Mouse (Mus musculus) heart, embryonic 14.5 days (tissue): ENCODE measurements at regions not wholly inside any gene's neighbourhood (a gene's known extent, or its start where the extent isn't known, plus 50 kb on each side); places are given as distances from the start of the nearest gene placed in this dataset.
A peak's percentile ranks its signal among the peaks of the same experiment; 100 is the strongest.

Experiments
- ATAC-seq: fragments of 200-750 bp; cut with Nextera tagmentation; 2 replicates; pipeline ENCODE4 v1.8.0; 2017; ENCODE audit warnings: low read depth, moderate TSS enrichment; ENCODE audit not compliant: insufficient number of reproducible peaks, insufficient read depth, low FRiP score
- H3K27ac ChIP-seq, 2 experiments: fragments of 200-500 bp in 1 of 2; fragments of 300-500 bp in 1 of 2; sonication (generic) in 1 of 2; replicated peaks in 1 of 2; 2 replicates each; pipeline ENCODE4 v1.5.1; 2012 to 2014; ENCODE audit warnings: low read depth in 2 of 2, low read length in 2 of 2, control low read depth in 1 of 2, mild to moderate bottlenecking in 1 of 2, mixed read lengths in 1 of 2; ENCODE audit not compliant: control insufficient read depth in 1 of 2, insufficient read depth in 1 of 2
- H3K27me3 ChIP-seq: fragments of 300-500 bp; sonication (generic); 2 replicates; pipeline ENCODE4 v1.6.1; 2014; ENCODE audit warnings: mild to moderate bottlenecking, low read length, control low read depth; ENCODE audit not compliant: control insufficient read depth, insufficient read depth
- H3K36me3 ChIP-seq: fragments of 300-500 bp; sonication (generic); 2 replicates; pipeline ENCODE4 v1.6.1; 2014; ENCODE audit warnings: mild to moderate bottlenecking, control low read depth, low read length, mixed read lengths; ENCODE audit not compliant: control insufficient read depth, insufficient read depth
- H3K4me1 ChIP-seq, 2 experiments: fragments of 200-500 bp in 1 of 2; fragments of 300-500 bp in 1 of 2; sonication (generic) in 1 of 2; 2 replicates each; pipeline ENCODE4 v1.6.1; 2012 to 2014; ENCODE audit warnings: low read length in 2 of 2, control low read depth in 1 of 2, mixed read lengths in 1 of 2; ENCODE audit not compliant: control insufficient read depth in 2 of 2, insufficient read depth in 2 of 2
- H3K4me2 ChIP-seq: fragments of 300-500 bp; sonication (generic); 2 replicates; pipeline ENCODE4 v1.6.1; 2014; ENCODE audit warnings: mild to moderate bottlenecking, low read length
- H3K4me3 ChIP-seq, 2 experiments: fragments of 200-500 bp in 1 of 2; fragments of 300-500 bp in 1 of 2; sonication (generic) in 1 of 2; 2 replicates each; pipeline ENCODE4 v1.5.1; 2012 to 2014; ENCODE audit warnings: low read length in 2 of 2, mild to moderate bottlenecking in 2 of 2, control low read depth in 1 of 2, low read depth in 1 of 2, moderate library complexity in 1 of 2; ENCODE audit not compliant: control insufficient read depth in 1 of 2, insufficient read depth in 1 of 2
- H3K9ac ChIP-seq: fragments of 300-500 bp; sonication (generic); 2 replicates; pipeline ENCODE4 v1.6.1; 2014; ENCODE audit warnings: mild to moderate bottlenecking, low read length
- H3K9me3 ChIP-seq: fragments of 300-500 bp; sonication (generic); 2 replicates; pipeline ENCODE4 v1.6.1; 2016; ENCODE audit warnings: low read length, control low read depth; ENCODE audit not compliant: control insufficient read depth
- WGBS: fragments of 180-500 bp; shearing (Covaris S2); extraction: QIAGEN DNeasy Blood & Tissue Kit; methylation state at CpG from one replicate; pipeline ENCODE4 v1.1.7; 2014; 5-methylcytosine and 5-hydroxymethylcytosine counted together

DNA sequence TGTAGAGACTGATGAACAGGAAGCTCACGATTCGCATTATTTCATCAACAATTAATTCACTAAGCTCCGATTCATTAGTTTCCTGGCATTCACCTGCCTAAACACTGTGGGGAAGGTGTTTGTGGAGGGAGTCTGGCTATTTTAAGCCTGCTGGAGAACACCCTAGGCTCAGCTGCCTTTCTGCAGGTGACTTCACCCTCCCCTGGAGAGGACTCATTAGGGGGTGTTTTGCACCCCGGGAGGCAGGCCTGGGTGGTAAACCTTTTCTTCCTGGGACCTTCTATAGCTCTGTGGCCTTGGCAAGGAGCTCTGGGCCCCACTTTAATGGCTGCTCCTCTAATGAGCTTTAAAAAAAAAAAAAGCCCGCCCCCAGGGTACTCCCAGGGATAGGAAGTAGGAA, 55.4 kb upstream of the Bnc1 start:
- H3K9ac ChIP-seq = no peak overlapping the region
- no peak overlapping the region for H3K27ac ChIP-seq
- H3K4me2 ChIP-seq = no peak overlapping the region
- 76% methylated on average over 5 of the region's 5 CpGs for WGBS
- H3K9me3 ChIP-seq = no peaks in the 10 kb centered on the region
- no peaks in the 10 kb centered on the region for H3K4me1 ChIP-seq
- no peak overlapping the region for H3K4me3 ChIP-seq
- H3K27me3 ChIP-seq = no peaks in the 10 kb centered on the region
- no peaks in the 10 kb centered on the region for H3K36me3 ChIP-seq
- no peak for ATAC-seq

DNA sequence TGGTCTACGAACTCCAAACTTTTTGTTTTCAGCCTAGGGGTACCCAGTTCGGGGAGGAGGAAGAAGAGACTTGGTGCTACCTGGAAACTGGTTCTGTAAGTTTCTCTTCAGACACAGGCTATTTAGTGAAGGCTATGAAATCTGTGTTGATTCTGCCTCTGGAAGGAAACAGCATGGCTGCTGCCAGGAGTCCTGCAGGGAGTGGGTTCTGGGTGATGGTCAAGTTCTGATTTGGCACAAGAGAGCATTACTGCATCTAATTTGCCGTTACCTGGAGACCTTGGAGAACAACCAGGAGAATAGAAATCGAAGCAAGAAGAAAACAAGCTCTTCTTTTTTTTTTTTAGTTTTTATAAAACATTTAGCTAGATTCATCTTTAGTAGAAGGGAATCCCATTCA, 61.3 kb upstream of the Bnc1 start:
- peaks cover 4% of the 10 kb centered on the region in 2 experiments; a peak in 3 of 4 replicates for H3K4me1 ChIP-seq
- no peaks in the 10 kb centered on the region for H3K9me3 ChIP-seq
- H3K27me3 ChIP-seq = no peaks in the 10 kb centered on the region
- WGBS = 82% methylated on average over 4 of the region's 4 CpGs
- no peak overlapping the region for H3K4me3 ChIP-seq
- H3K36me3 ChIP-seq = no peaks in the 10 kb centered on the region
- H3K4me2 ChIP-seq = no peak overlapping the region
- no peak overlapping the region for H3K9ac ChIP-seq
- H3K27ac ChIP-seq = no peak overlapping the region
- no peak for ATAC-seq

DNA sequence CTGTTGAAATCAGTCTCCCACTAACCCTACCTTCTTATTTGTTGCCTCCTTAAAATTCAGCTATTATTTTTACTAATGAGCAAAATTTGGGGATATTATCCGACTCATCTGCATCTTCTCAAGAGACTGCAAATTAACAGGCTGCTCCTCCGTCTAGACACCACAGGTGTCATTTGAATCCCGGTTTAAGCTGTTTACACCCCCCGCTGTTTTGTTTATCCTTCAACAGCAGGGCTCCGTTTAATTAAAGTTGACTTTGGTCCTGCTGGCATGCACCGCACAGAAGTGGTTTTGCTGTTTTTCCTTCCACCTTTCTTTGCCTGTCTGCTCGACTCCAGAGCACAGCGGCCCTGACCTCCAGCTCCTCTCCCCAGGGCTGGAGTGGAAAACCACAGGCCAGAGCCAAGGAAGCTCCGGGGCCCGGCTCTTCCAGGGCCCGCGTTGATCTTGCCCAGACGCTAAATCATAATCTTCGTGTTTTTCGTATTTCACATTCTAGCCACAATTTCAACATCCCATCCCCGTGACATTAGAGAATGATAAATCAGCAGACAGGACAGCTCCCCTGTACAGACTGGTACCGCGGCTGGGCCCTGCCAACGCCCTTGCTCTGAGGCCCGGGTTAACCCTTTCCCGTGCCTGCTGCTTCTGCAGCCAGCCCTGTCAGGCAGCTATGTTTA, 64.6 kb upstream of the Bnc1 start:
- Histone ChIP-seq H3K9me3 (no peaks in the 10 kb centered on the region), H3K27ac (no peak overlapping the region), H3K4me1 (peaks cover 4% of the 10 kb centered on the region in 2 experiments; a peak in 3 of 4 replicates), H3K36me3 (no peaks in the 10 kb centered on the region), H3K9ac (no peak overlapping the region; the same call in 1 of the 2 replicates), H3K27me3 (no peaks in the 10 kb centered on the region), H3K4me2 (peak overlapping the region; percentile 52), H3K4me3 (peak overlapping the region in 1 of 2 experiments; percentile 26; a peak in 1 of 4 replicates)
- no peak for ATAC-seq
- 7% methylated on average over 21 of the region's 21 CpGs for WGBS

DNA sequence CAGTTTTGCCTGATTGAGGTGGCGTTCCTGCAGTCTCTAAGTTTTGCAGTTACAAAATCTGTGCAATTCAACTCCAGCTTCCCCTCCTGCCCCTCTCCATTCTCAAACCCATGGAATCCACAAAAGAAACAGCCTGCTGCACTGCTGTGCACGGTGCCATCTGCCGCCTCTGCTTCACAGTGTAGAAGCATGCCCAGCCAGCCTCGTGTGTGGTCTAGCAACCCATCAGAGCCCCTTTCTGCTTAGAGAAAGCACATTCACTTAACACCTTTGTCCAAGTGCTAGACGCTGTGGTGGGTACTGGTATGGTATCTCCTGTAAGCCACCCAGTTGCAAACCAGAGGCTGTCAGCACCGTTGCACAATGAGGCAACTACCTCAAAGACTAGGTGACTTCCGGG, 71.3 kb upstream of the Bnc1 start:
- Histone ChIP-seq H3K9ac (no peak overlapping the region), H3K36me3 (no peaks in the 10 kb centered on the region), H3K27ac (no peak overlapping the region), H3K27me3 (peaks cover 11% of the 10 kb centered on the region; the same call in 1 of the 2 replicates), H3K4me3 (no peak overlapping the region), H3K9me3 (no peaks in the 10 kb centered on the region), H3K4me2 (no peak overlapping the region), H3K4me1 (no peaks in the 10 kb centered on the region)
- WGBS = 34% methylated on average over 7 of the region's 7 CpGs
- ATAC-seq = no peak

DNA sequence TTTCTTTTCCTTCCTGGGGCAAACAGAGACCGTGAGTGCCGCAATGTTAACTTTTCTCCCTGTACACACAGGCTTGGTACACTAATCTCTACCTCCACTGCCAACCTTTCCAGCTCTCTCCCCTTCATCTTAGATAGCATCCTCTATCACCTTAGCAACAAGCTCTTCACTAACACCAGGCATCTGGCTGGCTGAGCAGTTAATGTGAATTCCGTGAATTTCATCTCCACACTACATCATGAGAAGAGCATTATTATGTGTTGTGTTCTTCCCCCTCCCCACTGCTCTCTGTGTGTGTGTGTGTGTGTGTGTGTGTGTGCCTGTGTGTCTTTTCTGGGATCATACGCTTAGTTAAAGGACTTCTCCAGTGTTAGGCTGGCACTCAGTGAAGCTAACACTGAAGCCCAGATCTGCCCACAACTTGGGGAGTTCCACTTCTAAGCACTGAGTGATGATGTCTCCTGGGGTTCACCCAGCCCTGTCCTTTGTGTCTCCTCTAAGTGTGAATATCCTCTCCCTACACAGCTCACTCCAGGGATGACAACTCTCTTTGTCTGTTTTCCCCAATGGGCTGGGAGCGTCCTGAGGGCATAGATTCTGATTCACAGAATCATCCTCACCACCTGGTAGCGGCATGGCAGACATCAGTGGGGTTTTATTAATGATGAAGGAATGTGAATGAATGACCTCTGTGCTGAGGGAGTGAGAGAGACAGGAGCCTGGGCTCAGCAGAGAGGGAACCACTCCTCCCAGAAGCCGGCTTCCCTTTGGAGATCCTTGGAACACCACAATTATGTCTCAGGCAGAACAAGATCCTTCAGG, 77.7 kb upstream of the Bnc1 start:
- 66% methylated on average over 7 of the region's 7 CpGs for WGBS
- no peak for ATAC-seq

DNA sequence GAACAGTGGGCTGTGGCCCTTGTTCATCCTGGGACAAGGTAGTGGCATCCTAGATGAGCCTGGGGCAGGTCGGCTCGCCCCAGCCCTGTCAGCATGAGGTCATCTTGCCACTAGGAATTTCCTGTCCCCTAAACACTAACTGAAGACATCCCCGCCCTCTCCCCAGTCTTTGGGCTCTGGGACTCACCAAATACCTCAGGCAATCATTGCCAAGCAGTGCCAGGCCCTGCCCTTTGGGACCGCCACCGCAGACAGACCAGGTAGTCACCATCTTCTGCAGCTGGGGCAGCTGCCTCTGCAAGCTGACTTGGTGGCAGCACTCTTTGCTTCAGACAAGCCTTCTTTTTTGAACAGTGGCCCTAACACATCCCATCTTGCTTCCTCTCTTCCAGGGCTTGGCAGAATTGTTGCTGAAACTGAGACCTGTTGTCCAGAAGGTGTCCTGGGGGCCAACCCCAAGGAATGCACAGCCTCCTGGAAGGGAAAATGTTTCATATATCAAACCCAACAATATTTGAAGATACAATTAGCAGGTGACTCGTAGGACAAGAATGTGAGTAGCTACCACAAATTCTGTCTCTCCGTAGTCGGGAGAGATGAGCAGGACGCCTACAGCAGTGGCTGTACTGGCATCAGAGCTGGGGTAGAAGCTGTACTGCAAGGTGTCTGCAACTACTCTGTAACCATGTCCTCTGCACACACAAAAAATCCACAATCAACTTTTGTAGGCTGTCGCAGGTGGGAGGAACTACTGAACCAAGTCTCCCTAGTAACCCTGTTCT, 79.0 kb upstream of the Bnc1 start:
- Histone ChIP-seq H3K9me3 (no peaks in the 10 kb centered on the region), H3K9ac (no peak overlapping the region), H3K36me3 (no peaks in the 10 kb centered on the region), H3K27ac (no peak overlapping the region), H3K4me1 (peaks cover 2 to 7% of the 10 kb centered on the region in 2 experiments; a peak in 2 of 4 replicates), H3K4me3 (no peak overlapping the region), H3K4me2 (no peak overlapping the region), H3K27me3 (no peaks in the 10 kb centered on the region)
- WGBS = 60% methylated on average over 10 of the region's 10 CpGs
- no peak for ATAC-seq

More for the DNA sequence above, 77.7 kb upstream of the Bnc1 start:
- no peak overlapping the region for H3K9ac ChIP-seq
- H3K27me3 ChIP-seq = no peaks in the 10 kb centered on the region
- no peaks in the 10 kb centered on the region for H3K36me3 ChIP-seq
- no peak overlapping the region for H3K4me2 ChIP-seq
- no peak overlapping the region for H3K4me3 ChIP-seq
- no peaks in the 10 kb centered on the region for H3K4me1 ChIP-seq
- H3K27ac ChIP-seq = no peak overlapping the region
- H3K9me3 ChIP-seq = no peaks in the 10 kb centered on the region

DNA sequence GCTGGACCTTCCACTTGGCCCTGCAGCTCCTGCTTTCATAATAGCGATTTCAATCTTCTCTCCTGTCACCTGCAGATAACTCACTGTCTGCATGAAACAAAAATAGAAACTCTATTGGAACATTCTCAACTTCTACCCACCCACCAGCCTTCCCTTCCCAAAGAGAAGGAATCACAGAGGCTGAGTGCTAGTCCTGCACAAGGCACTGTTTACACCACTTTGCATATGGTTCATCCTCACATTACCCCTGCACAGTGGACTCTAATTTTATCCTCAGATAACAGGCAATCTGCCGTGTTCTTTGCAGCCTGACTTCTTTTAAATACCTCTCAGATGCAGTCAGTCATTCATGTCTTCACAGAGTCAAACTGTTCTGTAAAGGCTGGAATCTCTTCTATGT, 83.3 kb upstream of the Bnc1 start:
- Histone ChIP-seq H3K4me2 (no peak overlapping the region), H3K27me3 (no peaks in the 10 kb centered on the region), H3K9me3 (no peaks in the 10 kb centered on the region), H3K4me3 (no peak overlapping the region), H3K4me1 (peaks cover 9 to 13% of the 10 kb centered on the region in 2 experiments), H3K36me3 (no peaks in the 10 kb centered on the region), H3K9ac (no peak overlapping the region), H3K27ac (no peak overlapping the region)
- no peak for ATAC-seq
- 33% methylated on average over 2 of the region's 2 CpGs for WGBS
